Mouse (Mus musculus) midbrain, embryonic 15.5 days (tissue): ENCODE results near the gene Adcy2. TPM values are rescaled to one million over a fixed set of nuclear protein-coding genes. Genes with fewer than 3 reads are reported as not detected.
A peak's percentile ranks its signal among the peaks of the same experiment; 100 is the strongest.

Source experiments
- ATAC-seq: fragments of 200-750 bp; cut with Nextera tagmentation; replicated peaks from 2 replicates; pipeline ENCODE4 v1.8.0; 2017; ENCODE audit warnings: moderate TSS enrichment
- H3K27ac ChIP-seq: fragments of 300-500 bp; sonication (generic); 2 replicates; pipeline ENCODE4 v1.5.1; 2015; ENCODE audit warnings: mild to moderate bottlenecking, inconsistent platforms
- H3K27me3 ChIP-seq: fragments of 300-500 bp; sonication (generic); replicated peaks from 2 replicates; pipeline ENCODE4 v1.6.1; 2015; ENCODE audit warnings: inconsistent platforms
- H3K36me3 ChIP-seq: fragments of 300-500 bp; sonication (generic); replicated peaks from 2 replicates; pipeline ENCODE4 v1.6.1; 2015; ENCODE audit warnings: inconsistent platforms
- H3K4me1 ChIP-seq: fragments of 300-500 bp; sonication (generic); 2 replicates; pipeline ENCODE4 v1.6.1; 2015; ENCODE audit warnings: inconsistent platforms
- H3K4me2 ChIP-seq: fragments of 300-500 bp; sonication (generic); 2 replicates; pipeline ENCODE4 v1.6.1; 2015; ENCODE audit warnings: inconsistent platforms, mild to moderate bottlenecking, moderate library complexity
- H3K4me3 ChIP-seq: fragments of 300-500 bp; sonication (generic); 2 replicates; pipeline ENCODE4 v1.5.1; 2015; ENCODE audit warnings: mild to moderate bottlenecking, inconsistent platforms
- H3K9ac ChIP-seq: fragments of 300-500 bp; sonication (generic); 2 replicates; pipeline ENCODE4 v1.6.1; 2015; ENCODE audit warnings: mild to moderate bottlenecking, inconsistent platforms
- H3K9me3 ChIP-seq: fragments of 300-500 bp; sonication (generic); 2 replicates; pipeline ENCODE4 v1.6.1; 2016; ENCODE audit warnings: inconsistent platforms
- WGBS: fragments of 180-500 bp; shearing (Covaris S2); methylation state at CpG from one replicate; pipeline ENCODE4 v1.1.7; 2015; ENCODE audit warnings: mixed read lengths; 5-methylcytosine and 5-hydroxymethylcytosine counted together
- polyA plus RNA-seq: library from polyadenylated mRNA; unstranded; fragments of >200 nt; fragmentation: Nextera tagmentation; extraction: Ambion mirVana; gene quantifications from 2 replicates; pipeline ENCODE4 v1.2.1, GENCODE M21; 2015

Gene Adcy2
- 8.2 and 9.0 TPM in 2 replicates for polyA plus RNA-seq

DNA sequence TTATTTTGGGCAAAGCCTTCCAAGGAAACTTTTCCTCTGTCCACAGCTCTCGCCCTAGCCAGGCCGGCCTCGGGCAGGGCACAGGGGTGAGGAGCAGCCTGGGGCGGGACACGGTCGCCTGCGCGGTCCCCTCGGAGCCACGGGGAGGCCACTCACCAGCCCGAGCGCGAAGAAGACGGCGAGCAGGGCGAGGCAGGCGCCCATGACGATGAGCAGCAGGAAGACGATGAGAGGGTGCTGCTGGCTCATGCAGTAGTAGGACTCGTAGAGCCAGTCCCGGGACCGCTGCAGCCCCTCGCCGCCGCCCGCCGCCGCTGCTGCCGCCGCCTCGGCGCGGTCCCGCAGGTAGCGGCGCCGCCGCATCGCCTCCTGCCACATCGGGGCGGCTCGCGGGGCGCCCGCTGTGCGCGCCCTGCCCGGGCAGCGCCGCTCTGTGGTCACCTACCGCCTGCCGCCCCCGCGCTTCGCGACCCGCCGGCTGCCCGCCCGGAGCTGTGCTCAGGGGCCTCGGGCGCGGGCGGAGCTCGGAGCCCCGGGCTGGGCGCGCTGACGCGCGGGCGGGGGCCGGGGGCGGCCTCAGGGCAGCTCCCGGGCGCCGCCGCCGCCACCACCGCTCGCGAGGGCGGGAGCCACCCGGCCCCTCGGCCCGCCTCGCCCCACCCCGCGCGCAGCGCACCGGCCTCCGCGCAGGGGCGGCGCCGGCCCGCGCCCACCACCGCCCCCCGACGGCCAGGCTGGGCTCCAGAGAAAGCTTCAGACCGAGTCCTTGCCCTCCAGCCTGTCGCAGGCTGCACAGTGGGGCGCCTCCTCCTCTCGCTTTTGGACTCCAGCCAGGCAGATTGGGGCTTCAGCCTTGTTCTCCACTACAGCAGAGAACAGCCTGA is at the start of gene Adcy2:
TSS of gene Adcy2 (minus strand) at position 624 of the 884 bp plus-strand sequence.
- Histone ChIP-seq H3K9me3 (no peaks in the 10 kb centered on the region), H3K4me2 (peak within 1 kb of the TSS; percentile 79), H3K36me3 (no peaks in the 10 kb centered on the region), H3K4me3 (peak within 1 kb of the TSS; percentile 58), H3K27ac (peak within 1 kb of the TSS; percentile 45; the same call in 1 of the 2 replicates), H3K27me3 (peaks cover 8% of the 10 kb centered on the region), H3K9ac (peak within 1 kb of the TSS; percentile 51), H3K4me1 (peaks cover 14% of the 10 kb centered on the region)
- under 1% methylated on average over 92 of the region's 106 CpGs for WGBS
- peak; percentile 89 for ATAC-seq

GRCm38 (mm10) chr13:69036991-69037597 is 37.8 kb upstream of the Adcy2 start:
- no peak overlapping the region for H3K4me3 ChIP-seq
- no peak overlapping the region for H3K9ac ChIP-seq
- no peak overlapping the region for H3K4me2 ChIP-seq
- H3K36me3 ChIP-seq, result no peaks in the 10 kb centered on the region
- 81% methylated on average over 5 of the region's 5 CpGs for WGBS
- H3K27me3 ChIP-seq, result no peaks in the 10 kb centered on the region
- no peaks in the 10 kb centered on the region for H3K9me3 ChIP-seq
- no peaks in the 10 kb centered on the region for H3K4me1 ChIP-seq
- ATAC-seq, result peak; percentile 78
- no peak overlapping the region for H3K27ac ChIP-seq

- H3K9ac ChIP-seq, result no peak overlapping the region
- no peaks in the 10 kb centered on the region for H3K27me3 ChIP-seq
- WGBS, result 90% methylated on average over 1 of the region's 1 CpGs
- H3K9me3 ChIP-seq, result no peaks in the 10 kb centered on the region
- H3K4me1 ChIP-seq, result no peaks in the 10 kb centered on the region
- H3K4me2 ChIP-seq, result no peak overlapping the region
- no peak overlapping the region for H3K27ac ChIP-seq
- ATAC-seq, result no peak
- no peaks in the 10 kb centered on the region for H3K36me3 ChIP-seq
- H3K4me3 ChIP-seq, result no peak overlapping the region
These were observed 35.3 kb upstream of the Adcy2 start for GRCm38 (mm10) chr13:69034621-69035020.

- H3K9ac ChIP-seq, result no peak overlapping the region
- H3K4me2 ChIP-seq, result no peak overlapping the region
- 91% methylated on average over 7 of the region's 7 CpGs for WGBS
These were observed 34.2 kb upstream of the Adcy2 start for GRCm38 (mm10) chr13:69033532-69033931.

GRCm38 (mm10) chr13:69029078-69029757 is 29.9 kb upstream of the Adcy2 start:
- Histone ChIP-seq H3K4me3 (no peak overlapping the region), H3K36me3 (no peaks in the 10 kb centered on the region), H3K4me2 (no peak overlapping the region), H3K4me1 (no peaks in the 10 kb centered on the region), H3K27ac (no peak overlapping the region), H3K9ac (no peak overlapping the region), H3K9me3 (no peaks in the 10 kb centered on the region), H3K27me3 (no peaks in the 10 kb centered on the region)
- 81% methylated on average over 4 of the region's 4 CpGs for WGBS
- no peak for ATAC-seq

More at GRCm38 (mm10) chr13:69033532-69033931, 34.2 kb upstream of the Adcy2 start:
- Histone ChIP-seq H3K4me1 (no peaks in the 10 kb centered on the region), H3K27me3 (no peaks in the 10 kb centered on the region), H3K36me3 (no peaks in the 10 kb centered on the region), H3K9me3 (no peaks in the 10 kb centered on the region), H3K4me3 (no peak overlapping the region), H3K27ac (no peak overlapping the region)
- no peak for ATAC-seq

- Histone ChIP-seq H3K9ac (no peak overlapping the region), H3K36me3 (no peaks in the 10 kb centered on the region), H3K4me2 (no peak overlapping the region), H3K27ac (no peak overlapping the region), H3K4me1 (no peaks in the 10 kb centered on the region), H3K27me3 (no peaks in the 10 kb centered on the region), H3K9me3 (no peaks in the 10 kb centered on the region), H3K4me3 (no peak overlapping the region)
- no peak for ATAC-seq
- 38% methylated on average over 2 of the region's 2 CpGs for WGBS
These were observed 25.6 kb upstream of the Adcy2 start for GRCm38 (mm10) chr13:69024964-69025363.

- Histone ChIP-seq H3K9me3 (no peaks in the 10 kb centered on the region), H3K36me3 (no peaks in the 10 kb centered on the region), H3K9ac (no peak overlapping the region), H3K27ac (no peak overlapping the region), H3K4me1 (no peaks in the 10 kb centered on the region), H3K4me2 (no peak overlapping the region), H3K4me3 (no peak overlapping the region), H3K27me3 (no peaks in the 10 kb centered on the region)
- 91% methylated on average over 2 of the region's 2 CpGs for WGBS
- ATAC-seq, result no peak
These were observed 23.9 kb upstream of the Adcy2 start for GRCm38 (mm10) chr13:69023239-69023638.

GRCm38 (mm10) chr13:69020574-69020973 is 21.2 kb upstream of the Adcy2 start:
- H3K27ac ChIP-seq, result no peak overlapping the region
- no peaks in the 10 kb centered on the region for H3K4me1 ChIP-seq
- no peak for ATAC-seq
- no peak overlapping the region for H3K4me2 ChIP-seq
- WGBS, result 81% methylated on average over 2 of the region's 2 CpGs
- no peak overlapping the region for H3K9ac ChIP-seq
- H3K36me3 ChIP-seq, result no peaks in the 10 kb centered on the region
- H3K9me3 ChIP-seq, result no peaks in the 10 kb centered on the region
- H3K27me3 ChIP-seq, result no peaks in the 10 kb centered on the region
- H3K4me3 ChIP-seq, result no peak overlapping the region

DNA sequence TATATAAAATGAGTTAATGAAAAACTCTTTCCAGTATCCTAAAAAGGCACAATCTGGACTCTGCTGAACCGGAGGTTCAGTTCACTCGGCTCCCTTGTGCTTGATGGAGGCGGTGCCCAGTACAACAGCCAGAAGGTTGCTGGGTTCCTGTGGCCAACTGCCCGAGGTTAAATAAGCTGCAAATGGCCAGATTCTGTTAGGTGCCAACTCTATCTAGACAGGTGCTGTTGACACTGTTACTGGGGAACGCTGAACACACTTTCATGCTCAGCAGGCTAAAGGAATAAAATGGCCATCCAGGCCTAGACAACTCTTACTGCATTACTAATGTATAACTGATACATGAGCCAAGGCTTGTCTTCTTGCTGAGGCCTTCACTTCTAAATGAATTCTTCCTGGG is 7.6 kb upstream of the Adcy2 start:
- Histone ChIP-seq H3K27ac (no peak overlapping the region), H3K9ac (no peak overlapping the region), H3K4me2 (no peak overlapping the region), H3K4me3 (no peak overlapping the region), H3K4me1 (no peaks in the 10 kb centered on the region), H3K27me3 (no peaks in the 10 kb centered on the region), H3K9me3 (no peaks in the 10 kb centered on the region), H3K36me3 (no peaks in the 10 kb centered on the region)
- ATAC-seq, result no peak
- WGBS, result 78% methylated on average over 5 of the region's 5 CpGs

- Histone ChIP-seq H3K9ac (no peak overlapping the region), H3K36me3 (no peaks in the 10 kb centered on the region), H3K9me3 (no peaks in the 10 kb centered on the region), H3K4me3 (no peak overlapping the region), H3K4me2 (no peak overlapping the region), H3K27ac (no peak overlapping the region), H3K27me3 (no peaks in the 10 kb centered on the region), H3K4me1 (no peaks in the 10 kb centered on the region)
- no peak for ATAC-seq
- WGBS, result 87% methylated on average over 4 of the region's 4 CpGs
These were observed 6.8 kb upstream of the Adcy2 start for GRCm38 (mm10) chr13:69006091-69006490.

GRCm38 (mm10) chr13:69004406-69004805 is 5.1 kb upstream of the Adcy2 start:
- ATAC-seq, result no peak
- H3K9me3 ChIP-seq, result no peaks in the 10 kb centered on the region
- no peaks in the 10 kb centered on the region for H3K36me3 ChIP-seq
- H3K4me3 ChIP-seq, result no peak overlapping the region
- no peak overlapping the region for H3K4me2 ChIP-seq
- H3K27me3 ChIP-seq, result no peaks in the 10 kb centered on the region
- 77% methylated on average over 4 of the region's 4 CpGs for whole genome bisulfite sequencing
- no peak overlapping the region for H3K9ac ChIP-seq
- H3K4me1 ChIP-seq, result no peaks in the 10 kb centered on the region
- H3K27ac ChIP-seq, result no peak overlapping the region

DNA sequence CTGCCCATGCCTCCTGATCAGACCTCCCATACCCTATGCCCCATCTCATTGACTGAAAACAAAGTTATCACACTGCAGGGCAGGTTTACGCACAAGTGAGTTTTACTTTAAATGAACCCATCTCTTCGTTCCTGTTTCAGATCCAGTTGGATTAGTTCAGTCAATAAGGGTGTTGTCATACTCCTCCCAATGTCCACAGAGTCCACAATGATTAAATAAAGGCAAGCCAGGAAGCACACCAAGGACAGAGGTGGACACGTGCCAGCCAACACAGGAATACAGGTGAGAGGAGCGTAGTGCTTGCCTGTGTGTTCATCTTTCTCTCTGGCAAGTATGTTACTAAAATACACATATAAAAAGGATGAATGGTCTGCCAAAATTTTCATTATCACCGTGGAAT is 3.3 kb upstream of the Adcy2 start:
- WGBS, result 78% methylated on average over 5 of the region's 5 CpGs
- no peak overlapping the region for H3K4me2 ChIP-seq

More for the DNA sequence above, 3.3 kb upstream of the Adcy2 start:
- Histone ChIP-seq H3K27me3 (peaks cover 4% of the 10 kb centered on the region), H3K27ac (no peak overlapping the region), H3K4me1 (peaks cover 13% of the 10 kb centered on the region), H3K9ac (no peak overlapping the region), H3K4me3 (no peak overlapping the region), H3K36me3 (no peaks in the 10 kb centered on the region), H3K9me3 (no peaks in the 10 kb centered on the region)
- no peak for ATAC-seq
